In genomic region chr16:70838139-70838538, GRCm38 (mm10) we compare ENCODE assay signal across 21 mouse cellular contexts.
DNase-seq lines count a peak whose midpoint lies in the region; TF ChIP-seq lines count a peak whose summit lies in the region.
"Had no signal": no experiment of that assay in that cellular context is flagged by ENCODE, and none has a peak within 500 bp of the region (broad histone marks: within the 10 kb centered on the region; RNA-seq: fewer than 3 reads in every experiment).

No protein-coding gene starts in this region.

- WGBS in heart, adult 2 months: 67% methylated on average over 1 of the region's 1 CpGs

- no peaks in the 10 kb centered on the region for H3K27me3 ChIP-seq in heart, adult 2 months (ENCODE audit: control insufficient read depth, insufficient read depth, low read length)
- H3K27me3 ChIP-seq: liver, embryonic 15.5 days; midbrain, embryonic 13.5 days; neural tube, embryonic 15.5 days; Patski had no signal

- no peak overlapping the region for H3K27ac ChIP-seq in heart, adult 2 months
- no peak overlapping the region; the same call in 1 of the 2 replicates for H3K27ac ChIP-seq in left cerebral cortex, adult 2 months
- H3K27ac ChIP-seq: hindbrain, embryonic 10.5 days; liver, embryonic 15.5 days; midbrain, embryonic 13.5 days; neural tube, embryonic 15.5 days had no signal

- H3K36me3 ChIP-seq in heart, adult 2 months (ENCODE audit: control insufficient read depth, insufficient read depth, low read length): no peaks in the 10 kb centered on the region
- H3K36me3 ChIP-seq: hindbrain, embryonic 10.5 days; liver, embryonic 15.5 days; midbrain, embryonic 13.5 days; neural tube, embryonic 15.5 days had no signal

- TF ChIP-seq CTCF in heart, adult 2 months (IDR thresholded peaks at IDR 0.05): peak; percentile 39
- peak; percentile 50 for TF ChIP-seq CTCF in left cerebral cortex, adult 2 months (IDR thresholded peaks at IDR 0.05)

- H3K9ac ChIP-seq in heart, adult 2 months (ENCODE audit: low read depth, low read length): no peak overlapping the region
- H3K9ac ChIP-seq: liver, embryonic 15.5 days; midbrain, embryonic 13.5 days; neural tube, embryonic 15.5 days had no signal

- no peak overlapping the region for H3K4me3 ChIP-seq in heart, adult 2 months
- H3K4me3 ChIP-seq in left cerebral cortex, adult 2 months: no peak overlapping the region
- H3K4me3 ChIP-seq: hindbrain, embryonic 10.5 days; liver, embryonic 15.5 days; midbrain, embryonic 13.5 days; neural tube, embryonic 15.5 days had no signal

- H3K79me2 ChIP-seq in heart, adult 2 months (replicated peaks; ENCODE audit: control insufficient read depth, insufficient read depth, low read length): no peaks in the 10 kb centered on the region

- TF ChIP-seq POLR2A in heart, adult 2 months (IDR thresholded peaks at IDR 0.05; ENCODE audit: insufficient read depth, low read depth, low read length): no peak

- intact Hi-C loops in heart, adult 2 months (cut with DNase I): no loop called here
- intact Hi-C loops in left cerebral cortex, adult 2 months (cut with DNase I): loop anchor here (5.0 to 10.0 kb wide), 2 partner anchors 183 to 251 kb away; no protein-coding TSS in a partner anchor
- intact Hi-C loops in left cerebral cortex, postnatal 4 days (cut with DNase I): no loop called here
- intact Hi-C loops in gastrocnemius, postnatal 14 days (cut with DNase I; ENCODE audit: low total_unique reads): no loop called here

- no peaks in the 10 kb centered on the region for H3K4me1 ChIP-seq in heart, adult 2 months (ENCODE audit: control insufficient read depth, insufficient read depth, low read length)
- H3K4me1 ChIP-seq: hindbrain, embryonic 10.5 days; liver, embryonic 15.5 days; midbrain, embryonic 13.5 days; neural tube, embryonic 15.5 days had no signal

- no peak for TF ChIP-seq EP300 in heart, adult 2 months (IDR thresholded peaks at IDR 0.05; ENCODE audit: insufficient read depth, low read depth, low read length)

- no peak for DNase-seq in heart, adult 2 months
- no peak for DNase-seq in heart, adult 18-20 months
- no peak for DNase-seq in left cerebral cortex, adult 2 months (ENCODE audit: extremely low spot score in 1 of 2, low spot score in 2 of 2)
- no peak for DNase-seq in left cerebral cortex, postnatal 4 days
- peak; percentile 16 for DNase-seq in Muller cell, postnatal 12 days (ENCODE audit: inconsistent ontology term)
- peak; percentile 20 for DNase-seq in retina, embryonic 14.5 days (ENCODE audit: low spot score)
- DNase-seq in spleen, adult 18-20 months: no peak
- no peak for DNase-seq in gastrocnemius, postnatal 14 days
- DNase-seq: adrenal gland, adult 8-10 months; cerebellum, adult 2 months; cerebellum, postnatal 36 days; gastrocnemius, postnatal 10 days; kidney, adult 9 months; kidney, postnatal 36 days; layer of hippocampus, adult 9-11 months; thymus, adult 2 months had no signal

Comparison
In these comparisons a context has a peak if more than half of its experiments do, and no peak if none do; other contexts are left out.
1. DNase-seq: peak in Muller cell, postnatal 12 days (single experiment) and retina, embryonic 14.5 days (single experiment); none in heart, adult 2 months (0 of 2), heart, adult 18-20 months (0 of 2), left cerebral cortex, adult 2 months (0 of 2), left cerebral cortex, postnatal 4 days (single experiment), spleen, adult 18-20 months (0 of 2) and gastrocnemius, postnatal 14 days (single experiment).